13 mouse cellular contexts compared by ENCODE assay signal in the genomic region with DNA sequence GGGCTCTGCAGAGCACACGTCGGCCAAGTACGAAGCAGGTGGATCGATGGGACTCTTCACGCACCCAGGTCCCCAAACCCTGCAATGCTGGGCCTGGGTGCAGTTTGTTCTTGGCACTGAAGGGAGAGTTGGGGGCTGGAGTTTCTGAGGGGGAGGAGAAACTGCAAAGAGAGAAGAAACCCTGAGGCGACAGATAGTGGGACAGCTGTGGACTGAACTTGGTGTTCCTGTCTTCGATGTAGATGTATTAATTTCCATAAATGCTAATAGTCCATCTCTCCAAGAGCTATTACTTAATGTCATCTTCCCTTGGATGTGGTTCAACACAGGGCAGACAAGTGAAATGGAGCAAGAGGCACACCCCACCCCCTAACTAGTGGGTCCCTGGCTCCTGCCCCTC. TPM values are rescaled to one million over a fixed set of nuclear protein-coding genes. Genes with fewer than 3 reads are reported as not detected.
DNase-seq lines count a peak whose midpoint lies in the region; ATAC-seq and TF ChIP-seq lines count a peak whose summit lies in the region.
"Had no signal": no experiment of that assay in that cellular context is flagged by ENCODE, and none has a peak within 500 bp of the region (broad histone marks: within the 10 kb centered on the region; RNA-seq: fewer than 3 reads in every experiment).

No protein-coding gene starts in this region.

- peaks cover 13% of the 10 kb centered on the region; the same call in 1 of the 2 replicates for H3K9me3 ChIP-seq in kidney, embryonic 15.5 days (replicated peaks)
- H3K9me3 ChIP-seq in embryonic facial prominence, embryonic 15.5 days (replicated peaks) = no peaks in the 10 kb centered on the region
- no peaks in the 10 kb centered on the region for H3K9me3 ChIP-seq in midbrain, postnatal 0 days (ENCODE audit: low read length)

- 84% methylated on average over 7 of the region's 7 CpGs for WGBS in kidney, embryonic 15.5 days
- 82% methylated on average over 7 of the region's 7 CpGs for WGBS in embryonic facial prominence, embryonic 15.5 days
- 84% methylated on average over 7 of the region's 7 CpGs for WGBS in midbrain, postnatal 0 days

- no peak for TF ChIP-seq CTCF in layer of hippocampus, adult 2 months (conservative IDR thresholded peaks at IDR 0.05)
- TF ChIP-seq CTCF in midbrain, postnatal 0 days (IDR thresholded peaks at IDR 0.05) = no peak

- no peak for ATAC-seq in kidney, embryonic 15.5 days (replicated peaks; ENCODE audit: low FRiP score)
- ATAC-seq in embryonic facial prominence, embryonic 15.5 days (ENCODE audit: insufficient number of reproducible peaks, low FRiP score, low TSS enrichment, low read depth) = no peak
- ATAC-seq in midbrain, postnatal 0 days (ENCODE audit: low FRiP score) = no peak
- no peak for ATAC-seq in CD4-positive, CD25-positive, alpha-beta regulatory T cell, adult 4 months
- ATAC-seq: liver, postnatal 0 days had no signal

- 0 out of 2 replicates have a peak overlapping the region, but pooled peaks have one; percentile 90 for H3K4me3 ChIP-seq in kidney, embryonic 15.5 days (replicated peaks)
- no peak overlapping the region for H3K4me3 ChIP-seq in embryonic facial prominence, embryonic 15.5 days (replicated peaks)
- H3K4me3 ChIP-seq in layer of hippocampus, adult 2 months = peak overlapping the region; percentile 69
- H3K4me3 ChIP-seq in midbrain, postnatal 0 days (ENCODE audit: low read depth, low read length) = peak overlapping the region; percentile 44

- peaks cover 19% of the 10 kb centered on the region for H3K27me3 ChIP-seq in kidney, embryonic 15.5 days
- peaks cover 16% of the 10 kb centered on the region for H3K27me3 ChIP-seq in embryonic facial prominence, embryonic 15.5 days
- no peaks in the 10 kb centered on the region for H3K27me3 ChIP-seq in midbrain, postnatal 0 days (ENCODE audit: insufficient read depth, low read length)

- H3K9ac ChIP-seq in kidney, embryonic 15.5 days = no peak overlapping the region
- no peak overlapping the region for H3K9ac ChIP-seq in embryonic facial prominence, embryonic 15.5 days
- 0 out of 2 replicates have a peak overlapping the region, but pooled peaks have one; percentile 74 for H3K9ac ChIP-seq in midbrain, postnatal 0 days (replicated peaks; ENCODE audit: low read length, poor library complexity, severe bottlenecking)
- H3K9ac ChIP-seq: liver, postnatal 0 days had no signal

- intact Hi-C loops in gastrocnemius, postnatal 36 days (cut with DNase I) = no loop called here

- H3K27ac ChIP-seq in kidney, embryonic 15.5 days = no peak overlapping the region
- no peak overlapping the region for H3K27ac ChIP-seq in embryonic facial prominence, embryonic 15.5 days (replicated peaks)
- H3K27ac ChIP-seq in layer of hippocampus, adult 2 months = peak overlapping the region; percentile 97
- no peak overlapping the region for H3K27ac ChIP-seq in midbrain, postnatal 0 days (ENCODE audit: low read depth, low read length)
- H3K27ac ChIP-seq: heart, embryonic 13.5 days had no signal

- peak overlapping the region; percentile 93 for H3K4me2 ChIP-seq in kidney, embryonic 15.5 days
- peak overlapping the region; percentile 94; the same call in 1 of the 2 replicates for H3K4me2 ChIP-seq in embryonic facial prominence, embryonic 15.5 days (replicated peaks)
- H3K4me2 ChIP-seq in midbrain, postnatal 0 days (ENCODE audit: low read depth, low read length, poor library complexity, severe bottlenecking) = peak overlapping the region; percentile 65

- H3K36me3 ChIP-seq in kidney, embryonic 15.5 days = no peaks in the 10 kb centered on the region
- no peaks in the 10 kb centered on the region for H3K36me3 ChIP-seq in embryonic facial prominence, embryonic 15.5 days
- H3K36me3 ChIP-seq in midbrain, postnatal 0 days (ENCODE audit: insufficient read depth, low read length) = peaks cover 3% of the 10 kb centered on the region; the same call in 1 of the 2 replicates
- H3K36me3 ChIP-seq: heart, embryonic 13.5 days had no signal

- peaks cover 22% of the 10 kb centered on the region for H3K4me1 ChIP-seq in kidney, embryonic 15.5 days
- H3K4me1 ChIP-seq in embryonic facial prominence, embryonic 15.5 days = peaks cover 21% of the 10 kb centered on the region
- H3K4me1 ChIP-seq in midbrain, postnatal 0 days (ENCODE audit: insufficient read depth, low read length) = peaks cover 7% of the 10 kb centered on the region

- no peak for DNase-seq in kidney, postnatal 14 days
- DNase-seq in layer of hippocampus, adult 2 months (ENCODE audit: low spot score in 2 of 2) = peak; percentile 62 to 71
- no peak for DNase-seq in midbrain, postnatal 0 days (ENCODE audit: low spot score)
- DNase-seq in adrenal gland, postnatal 36 days = no peak
- DNase-seq in gastrocnemius, postnatal 36 days = no peak
- DNase-seq: adrenal gland, postnatal 25 days; kidney, adult 11 months; liver, postnatal 0 days; thymus, postnatal 14 days had no signal

RNA-seq across cellular contexts. Expression of gene Nphp4, which starts 0.6 kb away (rescaled TPM):
- polyA plus RNA-seq in kidney, embryonic 15.5 days (2015; fragmentation: Nextera tagmentation; extraction: Ambion mirVana) = 4.1 and 4.9 TPM in 2 replicates
- 3.6 and 6.2 TPM in 2 replicates for polyA plus RNA-seq in embryonic facial prominence, embryonic 15.5 days (2015; fragmentation: Nextera tagmentation; extraction: Ambion mirVana)
- total RNA-seq in layer of hippocampus, adult 2 months (2021) = 10 to 100 TPM; 28.3 to 29.7 TPM
- 8.8 and 12.1 TPM in 2 replicates for total RNA-seq in midbrain, postnatal 0 days (2014; rRNA removed)
- polyA plus RNA-seq in midbrain, postnatal 0 days (2015; fragmentation: Nextera tagmentation; extraction: Ambion mirVana) = 3.7 and 4.8 TPM in 2 replicates
- total RNA-seq in adrenal gland, postnatal 36 days (2021) = 1 to 10 TPM; 2.7 to 5.1 TPM
- under 1 TPM in 1 of 2 experiments, not detected in 1; 0.30 TPM for polyA plus RNA-seq in CD4-positive, CD25-positive, alpha-beta regulatory T cell, adult 4 months (2017; shearing (Covaris generic))
- total RNA-seq in gastrocnemius, postnatal 36 days (2021) = under 1 TPM; 0.66 to 0.96 TPM

RNA-seq across cellular contexts. Expression of gene Kcnab2, which starts 1.7 kb away (rescaled TPM):
- polyA plus RNA-seq in kidney, embryonic 15.5 days (2015; fragmentation: Nextera tagmentation; extraction: Ambion mirVana) = 5.9 and 6.3 TPM in 2 replicates
- 8.9 and 9.7 TPM in 2 replicates for polyA plus RNA-seq in embryonic facial prominence, embryonic 15.5 days (2015; fragmentation: Nextera tagmentation; extraction: Ambion mirVana)
- total RNA-seq in layer of hippocampus, adult 2 months (2021) = 100 to 1,000 TPM; 740 to 785 TPM
- total RNA-seq in midbrain, postnatal 0 days (2014; rRNA removed) = 51.5 and 66.9 TPM in 2 replicates
- polyA plus RNA-seq in midbrain, postnatal 0 days (2015; fragmentation: Nextera tagmentation; extraction: Ambion mirVana) = 30.2 and 34.8 TPM in 2 replicates
- 1 to 10 TPM; 3.9 to 4.7 TPM for total RNA-seq in adrenal gland, postnatal 36 days (2021)
- polyA plus RNA-seq in CD4-positive, CD25-positive, alpha-beta regulatory T cell, adult 4 months (2017; shearing (Covaris generic)) = 100 to 1,000 TPM in 1 of 2 experiments, 10 to 100 TPM in 1; 99.7 to 140 TPM
- 1 to 10 TPM; 1.3 to 1.5 TPM for total RNA-seq in gastrocnemius, postnatal 36 days (2021)

Comparison
In these comparisons a context has a peak if more than half of its experiments do, and no peak if none do; other contexts are left out.
1. DNase-seq: peak in layer of hippocampus, adult 2 months (2 of 2); none in kidney, postnatal 14 days (single experiment), midbrain, postnatal 0 days (single experiment), adrenal gland, postnatal 36 days (0 of 2) and gastrocnemius, postnatal 36 days (0 of 2).
2. Peak in every context shown above with its lines, with median percentiles within 50 percentile points of each other: H3K4me2 ChIP-seq.